Mouse (Mus musculus): Measurements from ENCODE around the gene Myrf.

DNA sequence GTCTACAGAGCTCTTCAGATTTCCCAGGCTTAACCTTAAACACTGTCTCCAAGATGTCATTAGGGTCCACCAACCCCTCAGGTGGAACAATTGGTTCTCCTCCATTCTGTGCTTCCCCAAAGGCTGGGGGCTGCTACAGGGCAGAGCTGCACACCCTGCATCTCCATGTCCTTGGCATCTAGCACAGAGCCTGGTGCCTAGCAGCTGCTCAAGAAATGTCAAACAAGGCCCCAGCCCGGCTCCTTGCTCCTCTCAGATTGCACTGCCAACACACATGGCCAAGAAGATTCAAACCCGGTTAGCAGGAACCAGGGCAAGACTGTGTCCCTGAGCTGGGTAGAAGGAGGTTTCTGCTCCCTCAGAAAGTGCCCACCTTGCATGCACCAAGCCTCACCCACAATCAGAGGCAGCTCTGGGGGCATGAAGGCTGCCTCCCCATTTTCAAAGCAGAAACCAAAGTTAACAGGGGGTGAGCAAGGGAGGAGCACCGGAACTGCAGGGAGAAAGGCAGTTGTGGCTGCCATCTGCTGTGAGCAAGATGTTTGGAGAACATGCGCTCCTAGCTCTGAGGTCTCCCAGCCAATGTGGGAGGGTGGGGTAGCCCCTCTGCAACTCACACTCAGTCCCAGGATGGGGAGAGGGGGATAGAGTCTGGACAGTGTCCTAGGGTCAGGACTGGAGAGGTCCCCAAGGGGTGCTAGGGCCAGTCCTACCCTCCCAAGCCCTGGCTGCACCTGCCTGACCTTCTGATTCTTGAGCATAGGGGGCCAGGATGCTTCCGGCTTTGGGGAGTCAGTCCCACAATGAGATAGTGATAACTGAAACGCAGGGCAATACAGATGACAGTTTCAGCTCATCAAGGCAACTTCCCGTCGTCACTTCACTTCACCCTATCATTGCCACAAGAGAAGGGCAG is 47.8 kb upstream of the Myrf start:
- TF ChIP-seq CTCF (IDR thresholded peaks at IDR 0.05; ENCODE audit: insufficient read depth, low read length) (no peak), POLR2A (IDR thresholded peaks at IDR 0.05; ENCODE audit: borderline replicate concordance, extremely low read depth, low read depth, low read length) (no peak)
